Mouse (Mus musculus) liver, embryonic 11.5 days (tissue): Measurements from ENCODE around the gene 2610301B20Rik. TPM values are rescaled to one million over a fixed set of nuclear protein-coding genes. Genes with fewer than 3 reads are reported as not detected.

Experiments used
- ATAC-seq: fragments of 200-750 bp; cut with Nextera tagmentation; replicated peaks from 2 replicates; pipeline ENCODE4 v1.8.0; 2017; ENCODE audit warnings: moderate number of reproducible peaks, mild to moderate bottlenecking, moderate TSS enrichment, moderate library complexity; ENCODE audit not compliant: low FRiP score
- DNase-seq: peaks from one replicate; pipeline ENCODE4 v3.0.0-alpha.2; 2017; ENCODE audit warnings: low spot score
- H3K27ac ChIP-seq: fragments of 300-500 bp; sonication (generic); 2 replicates; pipeline ENCODE4 v1.5.1; 2014; ENCODE audit warnings: mild to moderate bottlenecking, low read depth, low read length, control low read depth
- H3K27me3 ChIP-seq: fragments of 300-500 bp; sonication (generic); replicated peaks from 2 replicates; pipeline ENCODE4 v1.6.1; 2014; ENCODE audit warnings: low read length, mixed read lengths; ENCODE audit not compliant: control insufficient read depth, insufficient read depth
- H3K36me3 ChIP-seq: fragments of 300-500 bp; sonication (generic); 2 replicates; pipeline ENCODE4 v1.6.1; 2014; ENCODE audit warnings: mild to moderate bottlenecking, low read length, moderate library complexity, mixed read lengths; ENCODE audit not compliant: control insufficient read depth, insufficient read depth
- H3K4me1 ChIP-seq: fragments of 300-500 bp; sonication (generic); replicated peaks from 2 replicates; pipeline ENCODE4 v1.6.1; 2014; ENCODE audit warnings: low read length, mixed read lengths; ENCODE audit not compliant: control insufficient read depth, insufficient read depth
- H3K4me2 ChIP-seq: fragments of 300-500 bp; sonication (generic); 2 replicates; pipeline ENCODE4 v1.6.1; 2014; ENCODE audit warnings: mild to moderate bottlenecking, control low read depth, moderate library complexity
- H3K4me3 ChIP-seq: fragments of 300-500 bp; sonication (generic); 2 replicates; pipeline ENCODE4 v1.5.1; 2014; ENCODE audit warnings: low read depth, low read length, control low read depth
- H3K9ac ChIP-seq: fragments of 300-500 bp; sonication (generic); 2 replicates; pipeline ENCODE4 v1.6.1; 2014; ENCODE audit warnings: low read depth, low read length, control low read depth
- H3K9me3 ChIP-seq: fragments of 300-500 bp; sonication (generic); 2 replicates; pipeline ENCODE4 v1.6.1; 2016; ENCODE audit warnings: low read length, inconsistent platforms, mixed read lengths; ENCODE audit not compliant: control insufficient read depth
- whole genome bisulfite sequencing: fragments of 180-500 bp; shearing (Covaris S2); extraction: QIAGEN DNeasy Blood & Tissue Kit; methylation state at CpG from one replicate; pipeline ENCODE4 v1.1.7; 2014; 5-methylcytosine and 5-hydroxymethylcytosine counted together
- polyA plus RNA-seq: library from polyadenylated mRNA; unstranded; fragments of >200 nt; fragmentation: Nextera tagmentation; extraction: Ambion mirVana; gene quantifications from 2 replicates; pipeline ENCODE4 v1.2.1, GENCODE M21; 2014

2610301B20Rik gene
- polyA plus RNA-seq, 1 experiment from 2014 or later, result 19.9 TPM

DNA sequence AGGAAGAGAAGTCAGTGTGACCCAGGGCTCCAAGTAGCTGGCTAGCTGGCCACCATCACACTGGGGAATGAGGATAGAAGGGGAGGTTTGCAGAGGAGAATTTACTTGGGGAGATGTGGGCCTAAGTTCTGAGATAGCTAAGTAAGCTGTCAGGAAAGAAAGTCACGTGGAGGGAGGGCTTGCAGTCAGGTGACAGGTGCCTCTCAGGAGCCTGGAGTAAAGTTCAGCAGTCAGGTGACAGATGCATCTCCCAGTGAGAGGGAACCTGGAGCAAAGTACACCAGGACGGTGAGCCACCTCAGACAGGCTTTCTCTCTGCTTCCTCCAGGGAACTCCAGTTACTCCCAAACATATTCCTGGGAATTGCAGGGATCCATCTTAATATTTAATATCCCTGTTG is 49.8 kb downstream of the 2610301B20Rik start:
- WGBS, result 55% methylated on average over 2 of the region's 2 CpGs
- Histone ChIP-seq H3K4me1 (peaks cover 3% of the 10 kb centered on the region), H3K9me3 (no peaks in the 10 kb centered on the region), H3K27me3 (no peaks in the 10 kb centered on the region), H3K4me2 (no peak overlapping the region), H3K9ac (no peak overlapping the region), H3K27ac (no peak overlapping the region), H3K4me3 (no peak overlapping the region), H3K36me3 (no peaks in the 10 kb centered on the region)
- ATAC-seq, result no peak
- no peak for DNase-seq

GRCm38 (mm10) chr4:10924541-10924940 is 50.2 kb downstream of the 2610301B20Rik start:
- H3K9me3 ChIP-seq, result no peaks in the 10 kb centered on the region
- no peak overlapping the region for H3K9ac ChIP-seq
- 80% methylated on average over 5 of the region's 5 CpGs for WGBS
- no peaks in the 10 kb centered on the region for H3K36me3 ChIP-seq
- H3K4me1 ChIP-seq, result no peaks in the 10 kb centered on the region
- H3K27ac ChIP-seq, result no peak overlapping the region
- no peaks in the 10 kb centered on the region for H3K27me3 ChIP-seq
- H3K4me3 ChIP-seq, result no peak overlapping the region
- DNase-seq, result no peak
- no peak overlapping the region for H3K4me2 ChIP-seq
- ATAC-seq, result no peak

- 87% methylated on average over 4 of the region's 4 CpGs for WGBS
- no peak overlapping the region for H3K27ac ChIP-seq
- H3K36me3 ChIP-seq, result no peaks in the 10 kb centered on the region
- no peaks in the 10 kb centered on the region for H3K4me1 ChIP-seq
- no peak overlapping the region for H3K9ac ChIP-seq
- no peak overlapping the region for H3K4me2 ChIP-seq
- no peak overlapping the region for H3K4me3 ChIP-seq
- no peaks in the 10 kb centered on the region for H3K9me3 ChIP-seq
- no peaks in the 10 kb centered on the region for H3K27me3 ChIP-seq
- no peak for DNase-seq
- no peak for ATAC-seq
Measured at GRCm38 (mm10) chr4:10926416-10926815, 52.1 kb downstream of the 2610301B20Rik start.

DNA sequence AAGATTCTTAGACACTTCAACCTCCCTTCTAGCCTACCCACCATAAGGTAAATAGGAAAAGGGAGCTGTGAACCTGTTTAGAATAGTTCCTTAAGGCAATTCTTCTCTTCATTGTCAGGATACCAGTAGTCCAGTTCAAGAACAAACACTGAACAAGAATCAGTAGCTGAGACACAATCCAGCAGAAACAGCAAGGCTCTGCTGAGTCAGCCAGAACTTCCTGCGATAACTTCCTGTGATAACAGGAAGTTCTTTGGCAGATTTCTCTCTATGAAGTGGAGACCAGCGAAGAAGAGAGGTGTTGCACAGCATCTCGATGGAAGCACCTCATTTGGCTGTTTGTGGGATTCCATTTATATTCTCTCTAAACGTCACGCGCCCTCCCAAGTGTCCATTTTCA is 53.9 kb downstream of the 2610301B20Rik start:
- 76% methylated on average over 6 of the region's 6 CpGs for WGBS
- H3K4me1 ChIP-seq, result no peaks in the 10 kb centered on the region
- no peak for ATAC-seq

GRCm38 (mm10) chr4:10929726-10930125 is 55.4 kb downstream of the 2610301B20Rik start:
- Histone ChIP-seq H3K36me3 (no peaks in the 10 kb centered on the region), H3K4me3 (no peak overlapping the region), H3K4me1 (no peaks in the 10 kb centered on the region), H3K4me2 (no peak overlapping the region), H3K27ac (no peak overlapping the region), H3K9ac (no peak overlapping the region), H3K9me3 (no peaks in the 10 kb centered on the region), H3K27me3 (no peaks in the 10 kb centered on the region)
- WGBS, result 81% methylated on average over 3 of the region's 3 CpGs
- DNase-seq (no peak), ATAC-seq (no peak)

More for the DNA sequence above, 53.9 kb downstream of the 2610301B20Rik start:
- H3K36me3 ChIP-seq, result no peaks in the 10 kb centered on the region
- no peak overlapping the region for H3K4me3 ChIP-seq
- no peak for DNase-seq
- no peaks in the 10 kb centered on the region for H3K27me3 ChIP-seq
- H3K27ac ChIP-seq, result no peak overlapping the region
- H3K4me2 ChIP-seq, result no peak overlapping the region
- no peaks in the 10 kb centered on the region for H3K9me3 ChIP-seq
- H3K9ac ChIP-seq, result no peak overlapping the region

GRCm38 (mm10) chr4:10931040-10931439 is 56.7 kb downstream of the 2610301B20Rik start:
- Histone ChIP-seq H3K4me3 (no peak overlapping the region), H3K9ac (no peak overlapping the region), H3K9me3 (no peaks in the 10 kb centered on the region), H3K36me3 (no peaks in the 10 kb centered on the region), H3K4me2 (no peak overlapping the region), H3K27me3 (no peaks in the 10 kb centered on the region), H3K4me1 (no peaks in the 10 kb centered on the region), H3K27ac (no peak overlapping the region)
- ATAC-seq (no peak), DNase-seq (no peak)
- 75% methylated on average over 9 of the region's 9 CpGs for WGBS

DNA sequence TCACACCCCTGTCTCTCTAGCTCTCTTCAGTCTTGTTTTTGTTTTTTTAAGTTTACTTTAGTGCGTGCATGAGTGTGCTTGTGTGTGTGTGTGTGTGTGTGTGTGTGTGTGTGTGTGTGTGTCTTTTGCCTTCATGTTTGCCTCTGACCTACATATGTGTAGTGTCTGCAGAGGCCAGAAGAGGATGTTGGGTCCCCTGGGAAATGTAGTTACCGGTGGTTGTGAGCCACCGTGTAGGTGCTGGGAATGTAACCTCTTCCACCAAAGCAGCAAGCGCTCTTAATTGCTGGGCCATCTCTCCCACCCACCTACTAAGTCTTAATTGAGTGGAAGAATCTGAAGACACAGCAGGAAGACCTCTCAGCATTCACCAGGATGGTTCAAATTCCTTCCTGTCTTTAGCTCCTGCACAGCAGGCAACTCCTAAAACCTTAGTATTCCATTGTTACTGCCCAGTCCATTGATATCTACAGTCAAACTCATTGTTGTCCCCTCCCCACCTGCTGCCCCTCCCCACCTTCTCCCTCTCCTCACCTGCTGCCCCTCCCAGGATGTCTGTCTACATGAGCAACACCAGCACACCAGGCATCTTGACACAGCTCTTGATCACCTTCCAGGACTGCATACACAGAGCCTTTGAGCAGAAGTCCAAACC is 57.9 kb downstream of the 2610301B20Rik start:
- H3K4me3 ChIP-seq, result no peak overlapping the region
- no peak overlapping the region for H3K9ac ChIP-seq
- ATAC-seq (no peak), DNase-seq (no peak)
- no peaks in the 10 kb centered on the region for H3K36me3 ChIP-seq
- no peaks in the 10 kb centered on the region for H3K27me3 ChIP-seq
- no peak overlapping the region for H3K27ac ChIP-seq
- H3K9me3 ChIP-seq, result no peaks in the 10 kb centered on the region
- H3K4me1 ChIP-seq, result no peaks in the 10 kb centered on the region
- 64% methylated on average over 4 of the region's 4 CpGs for WGBS
- H3K4me2 ChIP-seq, result no peak overlapping the region

- H3K4me3 ChIP-seq, result no peak overlapping the region
- DNase-seq, result no peak
- H3K4me1 ChIP-seq, result no peaks in the 10 kb centered on the region
- H3K9ac ChIP-seq, result no peak overlapping the region
- H3K27ac ChIP-seq, result no peak overlapping the region
- no peaks in the 10 kb centered on the region for H3K9me3 ChIP-seq
- H3K4me2 ChIP-seq, result no peak overlapping the region
- no peak for ATAC-seq
- no peaks in the 10 kb centered on the region for H3K27me3 ChIP-seq
- no peaks in the 10 kb centered on the region for H3K36me3 ChIP-seq
- 72% methylated on average over 5 of the region's 5 CpGs for WGBS
Measured at GRCm38 (mm10) chr4:10932782-10933181, 58.5 kb downstream of the 2610301B20Rik start.

DNA sequence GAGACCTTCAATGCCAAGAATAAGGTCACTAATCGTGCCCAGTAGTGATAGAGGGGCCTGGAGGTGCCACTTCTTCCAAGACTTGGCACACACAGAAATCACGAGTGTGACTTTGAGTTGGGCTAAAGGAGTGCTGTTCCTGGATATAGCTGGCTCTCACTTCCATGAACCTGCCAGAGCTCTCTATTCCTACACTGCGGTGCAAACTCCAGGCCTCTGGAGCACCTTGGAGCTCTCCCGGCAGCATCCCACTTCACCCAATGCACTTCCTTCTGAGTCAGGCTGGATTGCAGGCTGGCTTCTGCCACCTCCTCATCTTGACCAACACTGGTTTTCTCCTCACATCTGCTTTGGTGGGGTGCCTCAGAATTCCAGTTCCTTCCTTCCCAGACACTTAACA is 62.5 kb downstream of the 2610301B20Rik start:
- Histone ChIP-seq H3K9me3 (no peaks in the 10 kb centered on the region), H3K27ac (no peak overlapping the region), H3K4me3 (no peak overlapping the region), H3K27me3 (no peaks in the 10 kb centered on the region), H3K4me1 (no peaks in the 10 kb centered on the region), H3K4me2 (no peak overlapping the region), H3K9ac (no peak overlapping the region), H3K36me3 (no peaks in the 10 kb centered on the region)
- DNase-seq (no peak), ATAC-seq (no peak)
- WGBS, result 82% methylated on average over 4 of the region's 4 CpGs
